Mouse (Mus musculus) left cerebral cortex, postnatal 36 days (tissue): ENCODE measurements at regions not wholly inside any gene's neighbourhood (a gene's known extent, or its start where the extent isn't known, plus 50 kb on each side); places are given as distances from the start of the nearest gene placed in this dataset.

Experiments used
- DNase-seq, 2 experiments: peaks; one replicate each; pipeline ENCODE4 v3.0.0; 2021 to 2022; ENCODE audit warnings: low spot score in 2 of 2, mixed read lengths in 1 of 2
- intact Hi-C: fragments of 180-260 bp; cut with DNase I; formaldehyde crosslinking; loops from one replicate; pipeline ENCODE4 v1.15.1; 2025

DNA sequence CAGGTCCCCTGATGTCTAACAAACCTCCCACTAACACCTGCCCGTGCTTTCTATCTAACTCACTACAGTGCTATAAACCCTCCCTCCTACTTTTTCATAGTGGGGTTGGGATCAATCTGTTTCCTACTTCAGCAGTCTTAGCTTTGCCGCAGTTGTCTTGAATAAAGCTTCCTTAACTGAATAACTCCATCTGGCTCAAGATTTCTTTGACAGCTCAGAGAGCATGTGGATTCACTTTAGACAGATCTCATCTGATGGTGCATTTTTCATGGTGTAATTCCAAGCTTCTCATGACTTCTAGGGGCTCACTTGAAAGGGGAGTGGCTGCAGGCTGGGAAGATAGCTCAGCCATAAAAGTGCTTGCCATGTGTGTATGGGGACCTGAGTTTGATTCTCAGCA is 313.2 kb upstream of the Dpyd start:
- intact Hi-C loops = no loop called here
- no peak for DNase-seq

DNA sequence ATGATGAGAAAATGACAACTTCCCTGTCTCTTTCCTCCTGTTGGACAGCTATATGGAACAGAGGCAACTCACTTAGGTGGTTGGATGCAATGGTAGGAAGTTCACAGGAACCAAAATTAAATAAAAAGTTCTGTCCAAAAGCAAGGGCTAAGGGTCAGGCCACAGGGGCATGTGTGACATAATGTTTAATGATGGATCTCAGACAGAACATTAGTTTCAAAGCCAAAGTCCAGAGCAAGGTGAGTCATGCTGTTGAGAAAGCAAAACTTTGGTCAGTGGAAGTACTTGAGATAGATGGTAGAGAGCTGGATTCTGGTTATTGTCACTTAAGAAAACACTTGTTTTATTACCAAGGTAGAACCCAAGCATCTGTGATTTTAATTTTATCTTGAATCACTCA is 286.0 kb upstream of the Dpyd start:
- DNase-seq = no peak
- intact Hi-C loops = no loop called here

DNA sequence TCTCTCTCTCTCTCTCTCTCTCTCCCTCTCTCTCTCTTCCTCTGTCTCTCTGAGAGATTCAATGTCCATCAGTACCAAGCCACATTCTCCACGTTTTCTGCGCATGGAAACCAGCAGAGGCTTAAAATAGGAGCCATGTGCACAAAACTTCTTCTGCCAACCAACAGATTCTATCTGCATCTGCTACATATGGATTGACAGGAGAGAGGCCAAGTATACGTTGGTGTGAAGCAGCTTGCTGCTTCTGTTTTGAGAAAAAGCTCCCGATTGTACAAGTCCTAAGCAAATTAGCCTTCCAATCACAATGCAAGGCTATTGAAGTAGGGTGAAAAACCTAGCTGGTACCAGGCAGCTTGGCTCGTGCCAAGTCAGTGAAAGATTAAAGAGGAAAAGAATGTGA is 283.7 kb upstream of the Dpyd start:
- DNase-seq = peak; percentile 10 to 30
- intact Hi-C loops = no loop called here

DNA sequence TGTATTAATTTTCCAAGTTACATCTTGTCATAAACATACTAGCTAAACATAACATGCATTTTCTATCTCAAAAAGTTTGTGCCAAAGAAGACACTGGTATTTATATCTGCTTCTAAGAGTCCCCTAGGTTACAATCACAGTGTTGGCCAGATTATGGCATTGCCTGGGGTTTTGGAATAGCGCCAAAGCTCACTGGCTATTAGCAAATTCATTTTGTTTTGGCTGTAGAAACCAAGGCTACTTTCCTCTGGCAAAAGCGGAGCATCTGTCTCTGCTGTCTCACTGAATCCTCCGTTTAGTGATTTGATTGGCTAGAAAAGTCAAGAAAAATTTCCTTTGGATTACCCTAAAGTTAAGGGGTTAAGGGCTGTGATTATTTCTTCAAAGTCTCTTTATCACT is 275.0 kb upstream of the Dpyd start:
- intact Hi-C loops = no loop called here
- no peak for DNase-seq

DNA sequence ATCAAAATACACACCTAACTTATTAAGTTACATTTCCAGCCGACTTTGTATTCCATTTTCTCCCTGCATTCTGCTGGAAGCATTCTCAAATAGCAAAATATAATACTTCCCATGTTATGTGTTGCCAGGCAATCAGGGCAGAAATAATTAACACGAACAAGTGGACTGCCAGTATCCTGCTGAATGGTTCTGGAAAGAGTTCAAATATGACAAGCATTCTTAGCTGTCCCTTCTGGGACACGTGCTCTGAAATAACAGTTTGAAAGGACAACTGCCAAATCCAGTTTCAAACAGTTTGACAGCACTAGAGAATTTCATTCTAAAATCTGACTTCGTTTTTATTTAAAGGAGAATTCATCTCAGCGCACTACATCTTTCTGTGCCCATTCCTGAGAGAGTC is 236.8 kb upstream of the Dpyd start:
- intact Hi-C loops = no loop called here
- no peak for DNase-seq

GRCm38 (mm10) chr3:118328237-118328636 is 233.7 kb upstream of the Dpyd start:
- DNase-seq = no peak
- intact Hi-C loops = no loop called here

DNA sequence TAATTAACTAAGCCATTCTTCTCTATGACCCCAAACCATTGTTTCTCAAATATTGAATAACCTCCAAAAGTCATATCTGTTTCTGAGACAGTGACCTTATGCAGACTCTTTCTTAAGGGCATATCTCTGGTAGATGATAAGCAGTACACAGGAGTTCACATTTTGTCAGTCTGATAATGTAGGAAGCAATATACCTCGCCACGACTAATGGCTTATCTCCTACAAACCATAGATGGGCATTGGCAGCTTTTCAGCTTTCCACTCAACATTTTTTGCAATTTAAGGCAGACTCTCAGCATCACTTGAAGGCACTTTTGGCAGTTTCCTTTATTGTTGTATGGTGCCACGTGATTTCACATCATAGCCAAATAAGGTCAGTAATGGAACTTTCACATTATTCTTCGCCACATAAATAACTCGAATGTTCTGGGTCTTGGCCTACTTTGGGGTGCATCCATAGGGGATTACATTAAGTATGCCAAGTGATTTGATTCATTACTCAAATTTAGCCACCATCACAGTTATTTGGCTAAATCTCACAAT is 232.7 kb upstream of the Dpyd start:
- intact Hi-C loops = no loop called here
- no peak for DNase-seq

DNA sequence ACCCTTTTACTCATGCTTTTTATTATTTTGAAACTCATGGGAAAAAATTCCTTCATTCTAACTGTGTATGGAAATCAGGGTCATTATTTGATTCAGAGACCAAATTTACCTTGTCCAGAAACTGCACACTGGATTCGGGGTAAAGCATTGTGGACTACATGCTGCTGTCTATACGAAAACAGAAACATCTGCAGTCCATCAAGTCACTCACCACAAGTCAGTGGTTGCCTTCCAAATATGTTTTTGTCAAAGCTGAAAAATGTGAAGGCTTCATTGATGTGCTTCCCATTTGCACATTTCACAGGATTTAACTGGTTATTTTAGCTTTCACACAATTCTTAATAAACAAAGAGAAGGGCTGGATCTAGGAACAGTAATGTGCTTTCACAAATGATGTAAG is 230.4 kb upstream of the Dpyd start:
- intact Hi-C loops = no loop called here

DNA sequence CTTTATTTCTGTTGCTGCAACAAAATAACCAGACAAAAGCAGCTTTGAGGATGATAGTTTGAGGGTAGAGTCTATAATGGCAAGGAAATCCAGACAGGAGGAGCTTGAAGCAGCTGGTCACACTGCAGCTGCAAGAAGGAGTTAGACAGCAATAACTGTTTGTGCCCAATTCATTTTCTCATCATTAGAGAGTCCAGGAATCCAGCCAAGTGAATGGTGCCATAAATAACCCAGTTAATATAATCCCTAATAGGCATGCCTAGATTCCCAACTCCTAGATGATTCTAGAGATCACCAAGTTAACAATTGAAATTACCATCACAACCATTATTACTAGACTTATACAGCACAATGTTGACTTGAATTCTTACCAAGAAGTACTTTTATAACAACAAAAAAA is 223.2 kb upstream of the Dpyd start:
- intact Hi-C loops = no loop called here
- no peak for DNase-seq

More for the DNA sequence above, 230.4 kb upstream of the Dpyd start:
- DNase-seq = no peak

DNA sequence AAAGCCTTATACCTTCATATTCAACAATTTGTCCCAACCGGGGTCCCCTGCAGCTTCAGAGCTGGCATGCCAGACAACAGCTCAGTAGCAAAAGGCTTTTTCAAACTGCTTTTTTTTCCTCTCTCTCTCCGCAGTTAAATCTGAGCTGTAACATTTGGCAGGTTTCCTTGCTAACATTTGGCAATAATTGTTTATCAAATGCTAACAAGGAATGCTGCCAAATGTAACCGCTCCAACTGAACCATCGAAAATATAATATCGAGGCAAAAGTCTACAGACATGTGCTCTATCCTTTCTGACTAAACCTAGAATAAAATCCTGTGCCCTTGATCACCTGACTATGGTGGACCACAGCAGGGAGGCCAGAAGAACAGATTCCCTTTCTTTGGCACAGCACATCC is 200.2 kb upstream of the Dpyd start:
- no peak for DNase-seq
- intact Hi-C loops = no loop called here
